Mouse (Mus musculus): ENCODE results near the gene Olfr1354.
"Not testable (repeated sequence)": the region's sequence is repeated elsewhere in the genome, so short reads cannot be mapped to it uniquely, and the experiment has no call there.

Olfr1354 gene

DNA sequence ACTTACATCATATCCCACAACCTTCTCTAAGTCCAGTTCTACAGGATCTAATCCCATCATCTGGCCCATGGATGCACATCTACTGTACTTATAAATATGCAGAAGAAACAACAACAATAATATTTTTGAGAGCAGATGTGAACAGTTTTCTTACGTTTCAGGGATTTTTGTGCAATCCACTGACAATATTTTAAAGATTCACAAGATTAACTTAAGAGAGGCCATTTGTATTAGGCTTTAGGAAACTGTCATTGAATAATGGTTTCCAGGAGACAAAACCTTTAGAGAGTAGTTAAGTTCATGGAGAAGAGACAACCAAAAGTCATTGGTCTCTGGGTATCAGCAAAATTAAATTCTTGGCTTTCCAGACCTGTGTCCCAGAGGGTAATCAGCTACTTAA is at the start of gene Olfr1354:
Gene Olfr1354 (plus strand): TSS at position 301 of the 400 bp plus-strand sequence.
- not testable (repeated sequence) for DNase-seq

DNA sequence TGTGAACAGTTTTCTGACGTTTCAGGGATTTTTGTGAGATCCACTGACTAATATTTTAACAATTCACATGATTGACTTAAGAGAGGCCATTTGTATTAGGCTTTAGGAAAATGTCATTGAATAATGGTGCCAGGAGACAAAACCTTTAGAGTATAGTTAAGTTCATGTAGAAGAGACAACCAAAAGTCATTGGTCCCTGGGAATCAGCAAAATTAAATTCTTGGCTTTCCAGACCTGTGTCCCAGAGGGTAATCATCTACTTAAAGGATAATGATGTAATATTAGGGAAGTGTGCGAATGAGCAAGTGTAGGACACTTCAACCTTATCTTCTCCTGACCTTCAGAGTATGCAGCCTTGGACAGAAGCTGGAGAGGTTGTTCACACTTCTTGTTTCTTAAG is 37.7 kb upstream of the Olfr1354 start, which contains the start of gene Olfr1355:
Gene Olfr1355 (plus strand): TSS at position 301 of the 400 bp plus-strand sequence.
- DNase-seq = no peak

GRCm38 (mm10) chr10:78950336-78950735 is 37.4 kb downstream of the Olfr1354 start, which contains the start of gene Olfr8:
Gene Olfr8, plus strand, starts transcription at chr10:78950636.
- DNase-seq = not testable (repeated sequence)

DNA sequence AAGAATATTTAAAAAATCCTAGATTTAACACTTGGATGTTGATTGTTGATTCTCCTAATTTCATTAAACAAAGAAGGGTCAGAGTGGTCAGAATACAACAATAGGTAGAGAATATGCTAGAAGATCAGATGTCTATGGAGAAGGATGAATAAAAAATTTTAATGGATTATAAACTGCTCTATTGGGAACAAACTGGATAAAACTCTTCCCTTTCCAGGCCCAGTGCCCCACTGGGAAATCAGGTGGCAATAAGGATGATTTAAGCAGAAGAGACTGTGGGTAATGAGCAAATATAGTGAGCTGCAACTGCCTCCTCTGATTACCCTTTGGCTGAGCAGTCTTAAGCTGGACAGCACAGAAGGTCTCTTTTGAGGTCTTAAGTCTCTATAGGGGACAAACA is 50.0 kb downstream of the Olfr1354 start, which contains the start of gene Olfr1353:
Gene Olfr1353 (plus strand): TSS at position 301 of the 400 bp plus-strand sequence.
- not testable (repeated sequence) for DNase-seq
